Mouse (Mus musculus) CD4-positive, CD25-positive, alpha-beta regulatory T cell, adult 2 months (primary cell): ENCODE data around the gene Gm9376.

Experiments used
- DNase-seq: peaks from one replicate; pipeline ENCODE4 v3.0.0-alpha.2; 2012; ENCODE audit warnings: low read depth, low spot score

The Gm9376 gene

GRCm38 (mm10) chr14:118266660-118267059 is at the start of gene Gm9376:
Gm9376 (plus strand) TSS chr14:118266960.
- DNase-seq = no peak

GRCm38 (mm10) chr14:118220885-118221284 is 45.9 kb upstream of the Gm9376 start:
- DNase-seq = peak; percentile 36

GRCm38 (mm10) chr14:118225061-118225743 is 41.6 kb upstream of the Gm9376 start:
- no peak for DNase-seq

GRCm38 (mm10) chr14:118225911-118226310 is 40.8 kb upstream of the Gm9376 start:
- peak; percentile 26 for DNase-seq

- DNase-seq = no peak
Observed at GRCm38 (mm10) chr14:118226471-118227155, 40.1 kb upstream of the Gm9376 start.

GRCm38 (mm10) chr14:118232381-118232970 is 34.3 kb upstream of the Gm9376 start:
- no peak for DNase-seq

- no peak for DNase-seq
Observed at GRCm38 (mm10) chr14:118233786-118234540, 32.8 kb upstream of the Gm9376 start.

GRCm38 (mm10) chr14:118234541-118235210 is 32.1 kb upstream of the Gm9376 start:
- peak; percentile 34 for DNase-seq

- peak; percentile 38 for DNase-seq
Observed at GRCm38 (mm10) chr14:118235361-118235972, 31.3 kb upstream of the Gm9376 start.

- DNase-seq = peak; percentile 28
Observed at GRCm38 (mm10) chr14:118235973-118236885, 30.5 kb upstream of the Gm9376 start.

- DNase-seq = peak; percentile 40
Observed at GRCm38 (mm10) chr14:118236886-118237289, 29.9 kb upstream of the Gm9376 start, which contains the start of gene Sox21. Sox21 (minus strand) TSS chr14:118237030.

- DNase-seq = no peak
Observed at GRCm38 (mm10) chr14:118237786-118238185, 29.0 kb upstream of the Gm9376 start.

GRCm38 (mm10) chr14:118239351-118239750 is 27.4 kb upstream of the Gm9376 start:
- no peak for DNase-seq

- DNase-seq = no peak
Observed at GRCm38 (mm10) chr14:118241416-118241815, 25.3 kb upstream of the Gm9376 start.

GRCm38 (mm10) chr14:118253381-118253780 is 13.4 kb upstream of the Gm9376 start:
- DNase-seq = no peak

- DNase-seq = no peak
Observed at GRCm38 (mm10) chr14:118268849-118269248, 2.1 kb downstream of the Gm9376 start.

- DNase-seq = no peak
Observed at GRCm38 (mm10) chr14:118272594-118273555, 6.1 kb downstream of the Gm9376 start.

- DNase-seq = no peak
Observed at GRCm38 (mm10) chr14:118277704-118278498, 11.1 kb downstream of the Gm9376 start.
